Mouse (Mus musculus): ENCODE data around the gene Fmnl2. TPM values are rescaled to one million over a fixed set of nuclear protein-coding genes. Genes with fewer than 3 reads are reported as not detected.
A peak's percentile ranks its signal among the peaks of the same experiment; 100 is the strongest.

Fmnl2 gene
- total RNA-seq, 2 experiments from 2014 or later = 10.1 to 11.7 TPM

GRCm38 (mm10) chr2:52987035-52987434 lies 129.4 kb downstream of the Fmnl2 start:
- DNase-seq = no peak

- no peak for DNase-seq
Measured at GRCm38 (mm10) chr2:52987637-52988295, 130.1 kb downstream of the Fmnl2 start.

DNA sequence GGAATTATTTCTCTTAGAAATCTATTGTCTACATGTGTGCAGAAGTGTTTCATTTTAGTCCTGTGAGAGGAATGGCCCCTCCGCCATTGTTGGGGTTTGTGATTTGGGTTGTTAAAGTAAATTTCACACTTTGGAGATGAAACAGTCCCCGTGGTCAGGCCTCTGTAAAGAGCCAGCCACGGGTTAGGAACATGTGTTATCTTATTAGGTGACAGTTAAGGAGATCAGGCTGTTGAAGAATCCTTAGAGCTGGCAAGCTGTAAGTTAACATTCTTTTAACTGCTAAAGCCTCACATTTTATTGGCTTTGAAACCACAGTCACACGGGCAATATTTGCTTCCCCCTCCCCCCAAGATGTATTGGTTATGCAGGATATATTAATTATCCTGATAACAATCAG lies 131.7 kb downstream of the Fmnl2 start:
- DNase-seq = no peak

DNA sequence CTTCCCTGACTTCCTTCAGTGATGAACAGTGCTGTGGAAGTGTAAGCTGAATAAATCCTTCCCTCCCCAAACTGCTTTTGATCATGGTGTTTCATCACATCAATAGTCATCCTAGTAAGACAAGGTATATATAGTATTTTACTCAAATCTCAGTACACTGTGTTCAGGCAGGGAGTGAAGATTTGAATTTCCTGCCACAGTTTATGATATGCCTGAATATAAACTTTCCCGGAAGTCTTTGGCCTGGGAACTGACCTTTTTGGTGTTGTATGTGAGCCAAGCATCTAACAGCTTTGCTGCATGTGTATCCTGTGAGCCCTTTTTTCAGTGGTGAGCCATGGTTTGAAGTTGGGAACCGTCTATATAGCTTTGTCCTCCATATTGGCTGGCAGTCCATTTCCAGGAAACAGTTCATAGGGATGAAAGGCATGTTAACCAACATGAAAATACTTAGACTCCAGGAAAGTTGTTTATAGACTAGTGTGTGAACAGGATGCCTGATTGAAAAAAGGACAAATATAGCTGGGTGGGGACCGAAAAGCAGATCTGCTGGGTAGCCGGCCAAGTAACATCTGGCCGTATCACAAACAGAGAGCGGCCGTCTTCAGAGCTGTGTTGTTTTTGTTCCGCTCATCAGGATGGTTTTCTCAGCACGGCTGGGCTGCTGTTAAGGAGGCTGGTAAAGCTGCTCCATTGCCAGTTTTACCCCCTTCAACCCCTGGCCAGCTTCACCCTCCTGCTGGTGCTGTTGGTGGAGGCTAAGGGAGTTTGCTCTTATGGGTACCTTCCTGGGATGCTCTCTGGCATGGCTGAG lies 133.4 kb downstream of the Fmnl2 start:
- DNase-seq = peak; percentile 16

DNA sequence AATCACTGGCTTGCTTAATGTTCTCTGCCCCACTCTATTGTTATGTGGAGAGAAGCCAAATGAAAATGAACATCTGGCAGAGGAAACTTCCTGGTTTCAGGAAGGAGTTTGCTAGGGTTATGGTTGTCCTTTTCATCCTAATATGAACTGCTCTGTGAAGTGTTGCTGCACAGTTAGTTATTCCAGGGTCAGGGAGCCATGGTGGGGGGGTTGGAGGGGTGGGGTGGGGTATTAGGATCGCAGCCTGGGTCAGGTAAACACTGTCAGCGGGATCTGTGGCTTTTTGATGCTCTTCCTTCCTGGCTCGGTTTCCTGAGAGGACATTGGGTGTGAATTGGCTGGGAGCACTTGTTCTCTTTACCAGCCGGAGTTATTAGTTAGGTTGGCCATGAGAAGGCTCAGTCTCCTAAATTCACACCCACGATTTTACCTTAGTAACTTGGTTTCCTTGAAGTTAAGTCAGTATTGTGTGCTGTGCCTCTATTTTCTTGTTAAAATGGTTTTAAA lies 134.1 kb downstream of the Fmnl2 start:
- DNase-seq = no peak

GRCm38 (mm10) chr2:52993241-52993640 lies 135.6 kb downstream of the Fmnl2 start:
- DNase-seq = no peak

DNA sequence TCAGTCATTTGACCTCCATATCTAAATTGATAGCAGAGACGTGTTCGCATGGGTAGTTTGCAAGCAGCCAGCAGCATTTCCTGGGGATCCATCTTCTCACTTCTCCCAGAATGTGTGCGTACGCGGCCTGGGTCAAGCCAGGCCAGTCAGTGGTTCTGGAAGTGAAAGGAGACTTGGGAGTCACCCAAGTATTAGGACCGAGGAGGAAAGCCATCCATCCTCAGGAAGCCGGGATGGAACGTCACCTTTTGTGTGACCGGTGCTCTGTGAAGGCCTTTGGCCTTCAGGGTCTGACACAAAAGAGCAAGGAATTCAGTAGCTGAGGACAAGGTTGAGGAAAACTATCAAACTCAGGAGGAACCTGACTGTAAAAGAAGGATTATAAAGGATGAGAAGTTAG lies 136.9 kb downstream of the Fmnl2 start:
- DNase-seq = no peak

DNA sequence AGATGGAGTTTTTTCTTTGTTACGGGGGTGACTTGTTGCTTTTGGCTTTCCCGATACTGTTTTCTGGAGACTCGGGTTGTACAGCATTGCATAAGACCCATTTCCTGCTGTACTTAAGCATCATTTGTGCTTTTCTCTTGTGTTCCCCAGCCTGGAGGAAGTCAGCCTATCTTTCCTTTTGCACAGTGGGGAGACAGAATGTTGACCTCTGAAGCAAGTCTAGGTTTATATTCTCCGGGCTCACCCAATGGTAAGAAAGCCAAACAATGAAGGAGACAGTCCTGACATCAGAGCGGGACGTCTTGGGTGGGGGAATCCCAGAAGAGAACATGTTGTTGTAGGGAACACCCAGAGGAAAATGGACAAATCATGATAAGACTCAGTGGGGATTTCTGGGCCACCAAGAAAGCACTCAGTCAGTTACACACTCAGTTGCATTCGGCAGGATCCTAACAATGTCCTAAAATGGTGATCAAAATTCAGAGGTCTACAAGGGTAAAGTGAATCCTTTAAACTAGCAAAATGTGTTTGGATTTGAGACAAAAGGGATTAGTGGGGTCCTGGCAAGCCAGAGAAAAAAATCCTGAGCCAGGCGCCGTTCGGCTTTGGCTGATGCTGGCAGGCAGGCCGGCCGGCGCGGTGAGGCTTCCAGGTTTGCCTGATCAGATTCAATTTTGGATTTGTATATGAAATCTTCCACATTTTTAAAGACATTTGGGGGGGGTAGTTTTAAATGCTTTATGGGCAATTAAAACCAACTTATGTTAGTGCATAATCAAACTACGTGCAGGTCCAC lies 140.5 kb downstream of the Fmnl2 start:
- DNase-seq = no peak

DNA sequence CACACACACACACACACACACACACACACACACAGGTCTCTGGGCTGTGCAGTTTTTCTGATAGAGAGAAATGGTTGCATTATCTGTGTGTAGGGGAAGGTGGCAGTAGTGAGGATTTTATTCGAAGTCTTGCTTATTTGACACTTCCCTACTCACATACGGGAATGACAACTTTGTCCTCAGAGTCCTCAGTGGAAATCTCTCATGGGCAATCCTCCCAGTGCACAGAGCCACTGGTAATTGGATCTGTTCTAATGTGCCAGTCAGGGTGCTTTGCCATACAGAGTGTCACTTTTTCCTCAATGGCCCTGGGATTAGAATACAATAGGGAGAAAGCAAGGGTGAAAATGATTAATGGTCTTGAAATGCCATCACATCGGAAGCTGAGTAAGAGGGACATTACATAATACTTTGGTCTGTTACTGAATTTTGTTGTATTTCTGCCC lies 141.9 kb downstream of the Fmnl2 start:
- DNase-seq = no peak

- no peak for DNase-seq
Measured at GRCm38 (mm10) chr2:53000446-53000845, 142.8 kb downstream of the Fmnl2 start.

DNA sequence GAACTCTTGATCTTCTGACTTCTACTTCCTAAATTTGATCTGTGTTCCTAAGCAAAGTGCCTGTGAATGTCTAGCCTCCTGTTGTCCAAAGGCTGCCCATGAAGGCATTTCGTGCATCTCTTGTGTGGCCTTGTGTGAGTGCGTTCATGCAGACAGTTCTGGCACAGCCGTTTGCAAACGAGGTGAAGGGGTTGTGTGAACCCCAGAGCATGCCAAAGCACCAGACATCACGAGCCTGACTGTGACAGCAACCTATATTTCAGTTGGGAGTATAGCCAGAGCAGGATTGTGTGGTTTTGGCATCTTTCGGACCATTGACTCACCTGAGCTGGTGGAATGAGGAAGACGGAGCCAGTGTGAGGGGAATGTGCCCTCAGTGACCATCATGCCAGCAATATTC lies 148.5 kb downstream of the Fmnl2 start:
- no peak for DNase-seq

- peak; percentile 54 for DNase-seq
Measured at GRCm38 (mm10) chr2:53007142-53007541, 149.5 kb downstream of the Fmnl2 start.

- DNase-seq = no peak
Measured at GRCm38 (mm10) chr2:53013051-53013450, 155.4 kb downstream of the Fmnl2 start.

DNA sequence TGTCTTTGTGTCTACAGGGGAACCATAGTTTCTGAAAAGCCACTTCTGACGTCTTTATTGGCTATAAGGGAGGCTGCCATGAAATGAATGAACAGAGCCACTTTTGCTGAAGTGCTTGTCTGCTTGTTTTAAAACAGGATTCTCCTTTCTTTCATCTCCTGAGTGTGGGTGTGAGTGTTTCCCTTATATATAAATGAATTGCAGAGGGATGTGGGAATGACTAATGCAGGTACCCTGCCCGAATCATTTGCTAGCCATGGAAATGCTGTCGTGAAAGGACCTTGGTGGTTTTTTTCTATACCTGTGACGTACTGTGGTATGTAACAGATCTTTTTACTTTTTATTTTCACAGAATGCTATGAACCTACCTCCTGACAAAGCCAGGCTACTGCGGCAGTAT lies 156.8 kb downstream of the Fmnl2 start:
- DNase-seq = no peak

DNA sequence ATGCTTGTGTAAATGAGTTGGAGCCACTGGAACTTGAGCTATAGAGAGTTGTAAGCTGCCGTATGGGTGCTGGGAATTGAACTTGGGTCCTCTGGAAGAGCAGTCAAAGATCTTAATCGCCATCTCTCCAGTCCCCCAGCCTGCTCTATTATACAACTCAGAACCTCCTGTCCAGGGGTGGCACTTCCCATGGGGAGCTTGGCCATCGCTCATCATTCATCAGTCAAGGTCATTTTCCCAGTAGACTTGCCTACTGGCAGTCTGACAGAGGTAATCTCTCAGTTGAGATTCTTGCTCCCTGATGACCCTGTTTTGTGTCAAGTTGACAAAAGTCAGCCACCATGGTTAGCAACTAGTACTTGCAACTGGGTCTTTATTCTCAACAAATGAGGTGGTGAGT lies 165.3 kb downstream of the Fmnl2 start:
- no peak for DNase-seq

DNA sequence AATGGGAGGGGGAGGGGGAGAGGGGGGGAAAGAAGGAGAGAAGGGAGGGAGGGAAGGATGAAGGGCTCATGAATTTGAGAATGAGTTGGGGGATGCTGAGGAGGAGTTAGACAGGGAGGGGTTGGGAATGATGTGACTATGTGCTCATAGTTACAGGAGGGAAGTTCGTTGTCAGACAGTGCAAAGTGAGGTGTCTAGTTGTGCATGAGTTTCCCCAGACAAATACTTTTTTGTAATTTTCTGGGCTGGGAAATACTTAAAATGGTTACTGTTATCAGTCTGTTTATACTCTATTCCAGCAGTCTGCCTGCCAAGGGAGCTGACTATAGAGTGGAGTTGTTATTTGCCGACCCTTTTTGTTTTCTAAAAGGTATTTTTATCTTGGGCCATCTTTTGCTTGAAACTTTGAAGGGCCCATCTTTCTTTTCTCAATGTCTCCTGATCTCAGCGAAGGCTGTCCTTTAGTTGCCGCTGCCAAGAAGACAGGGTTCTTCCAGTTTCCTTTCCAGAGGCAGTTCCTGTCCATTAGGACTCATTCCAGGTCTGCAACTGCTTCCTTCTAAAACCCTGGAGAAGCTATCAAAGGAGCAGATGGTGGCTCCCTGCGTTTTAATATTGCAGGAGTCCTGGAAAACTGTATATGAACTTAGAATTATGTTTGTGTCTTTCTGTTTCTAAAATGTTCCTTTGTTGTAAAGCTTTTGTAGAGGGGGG lies 168.6 kb downstream of the Fmnl2 start:
- DNase-seq = no peak

- no peak for DNase-seq
Measured at GRCm38 (mm10) chr2:53028868-53029267, 171.2 kb downstream of the Fmnl2 start.

DNA sequence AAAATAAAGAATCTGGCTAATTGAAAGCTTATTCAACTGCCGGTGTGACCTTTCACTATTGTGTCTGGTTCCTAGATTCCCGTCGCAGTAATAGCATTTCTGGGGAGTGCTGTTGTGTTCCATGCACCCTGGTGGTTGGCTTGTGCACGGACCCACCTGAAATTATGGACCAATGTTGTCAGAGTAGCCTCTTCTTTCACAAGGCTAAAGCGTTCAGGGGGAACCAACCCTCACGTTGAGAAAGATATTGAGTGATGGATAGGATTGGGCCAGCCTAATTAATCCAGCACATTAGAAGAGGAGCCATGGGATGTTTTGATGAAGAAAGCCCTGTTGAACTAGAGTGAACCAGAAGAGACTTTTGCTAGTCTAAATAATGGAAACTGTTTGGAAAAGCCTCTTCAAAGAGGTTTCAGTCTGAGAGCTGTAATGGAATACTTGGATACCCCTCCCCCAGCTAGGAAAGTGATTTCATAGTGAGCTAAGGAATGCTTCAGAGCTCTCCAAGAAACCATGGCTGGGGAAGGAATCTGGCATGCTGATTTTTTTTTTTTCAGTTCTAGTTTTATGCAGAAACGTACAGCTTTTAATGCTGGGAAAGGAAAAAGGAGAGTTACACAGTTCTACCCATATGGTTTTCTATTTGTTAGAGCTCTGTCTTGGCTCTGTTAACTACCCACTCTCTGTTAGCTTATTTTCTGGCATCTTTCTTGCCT lies 172.2 kb downstream of the Fmnl2 start:
- DNase-seq = no peak

DNA sequence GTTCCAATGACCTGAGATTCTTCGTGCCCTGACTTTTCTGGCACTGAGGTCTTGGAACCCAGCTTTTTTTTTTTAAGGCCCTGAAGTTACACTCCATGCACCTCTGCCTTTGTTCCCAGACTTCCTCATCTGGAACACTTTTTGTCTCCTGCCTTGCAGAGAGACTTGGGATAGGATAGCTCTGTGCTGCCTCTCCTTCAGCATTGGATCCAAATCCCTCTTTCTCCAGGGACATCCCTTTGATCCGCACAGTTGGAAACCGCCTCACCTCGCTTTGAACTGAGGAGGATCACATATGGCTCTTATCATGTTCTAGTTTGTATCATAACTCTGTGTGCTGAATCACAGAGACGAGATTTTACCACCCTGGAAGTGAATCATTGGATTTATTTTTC lies 172.8 kb downstream of the Fmnl2 start:
- no peak for DNase-seq

GRCm38 (mm10) chr2:53038253-53038652 lies 180.6 kb downstream of the Fmnl2 start:
- no peak for DNase-seq

DNA sequence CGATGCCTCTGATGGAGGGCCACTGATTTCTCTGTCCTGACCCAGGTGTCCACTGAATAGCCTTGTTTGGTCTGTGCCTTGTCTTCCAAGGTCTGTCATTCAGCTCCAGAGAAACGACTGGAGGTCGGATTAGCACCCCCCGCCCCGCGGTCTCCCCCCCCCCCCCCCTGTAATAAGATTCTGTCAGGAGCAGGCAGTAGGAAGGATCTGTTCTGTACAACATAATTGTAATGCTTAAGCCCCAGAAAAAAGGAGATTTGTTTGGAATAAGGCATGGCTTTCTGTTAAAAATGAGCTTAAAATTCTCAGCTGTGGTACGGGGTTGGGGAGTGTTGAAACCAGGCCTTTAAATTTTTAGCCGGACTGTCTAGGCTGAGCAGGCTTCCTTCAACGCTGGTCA lies 181.1 kb downstream of the Fmnl2 start:
- DNase-seq = no peak

Measured in gastrocnemius, postnatal 10 days (tissue).